Mouse (Mus musculus) MEL (cell line): ENCODE data around the gene Fxyd5. TPM values are rescaled to one million over a fixed set of nuclear protein-coding genes. Genes with fewer than 3 reads are reported as not detected.

Experiments
- DNase-seq: peaks from one replicate; pipeline ENCODE4 v3.0.0; 2011; ENCODE audit warnings: low read depth, low spot score
- H3K27ac ChIP-seq: 2 replicates; pipeline ENCODE4 v1.5.1; 2012; ENCODE audit warnings: low read depth, mild to moderate bottlenecking, control low read depth, low read length, moderate library complexity; ENCODE audit not compliant: control insufficient read depth
- H3K27me3 ChIP-seq, 2 experiments: fragments of 150-350 bp in 1 of 2; sonication (generic) in 1 of 2; 2 replicates each; pipeline ENCODE4 v1.6.1; 2012; ENCODE audit warnings: low read length in 2 of 2, mild to moderate bottlenecking in 2 of 2, improper control_type of control experiment in 1 of 2, moderate library complexity in 1 of 2; ENCODE audit not compliant: insufficient read depth in 2 of 2, control insufficient read depth in 1 of 2
- H3K36me3 ChIP-seq, 2 experiments: 2 replicates each; pipeline ENCODE4 v1.6.1; 2012 to 2014; ENCODE audit warnings: low read length in 2 of 2, improper control_type of control experiment in 1 of 2, inconsistent platforms in 1 of 2, mild to moderate bottlenecking in 1 of 2; ENCODE audit not compliant: insufficient read depth in 2 of 2, control insufficient read depth in 1 of 2
- H3K4me1 ChIP-seq, 2 experiments: fragments of 150-350 bp in 1 of 2; sonication (generic) in 1 of 2; 2 replicates each; pipeline ENCODE4 v1.6.1; 2012; ENCODE audit warnings: low read length in 2 of 2, improper control_type of control experiment in 1 of 2, mild to moderate bottlenecking in 1 of 2; ENCODE audit not compliant: insufficient read depth in 2 of 2, control insufficient read depth in 1 of 2
- H3K4me3 ChIP-seq, 2 experiments: fragments of 150-350 bp in 1 of 2; sonication (generic) in 1 of 2; 2 replicates each; pipeline ENCODE4 v1.5.1; 2012; ENCODE audit warnings: low read depth in 2 of 2, low read length in 2 of 2, mild to moderate bottlenecking in 2 of 2, moderate library complexity in 2 of 2, control low read depth in 1 of 2, improper control_type of control experiment in 1 of 2; ENCODE audit not compliant: control insufficient read depth in 1 of 2, insufficient read depth in 1 of 2
- H3K79me2 ChIP-seq: 2 replicates; pipeline ENCODE4 v1.6.1; 2012; ENCODE audit warnings: mild to moderate bottlenecking, low read length, moderate library complexity; ENCODE audit not compliant: control insufficient read depth, poor library complexity, insufficient read depth
- H3K9ac ChIP-seq: 2 replicates; pipeline ENCODE4 v1.6.1; 2012; ENCODE audit warnings: low read depth, mild to moderate bottlenecking, control low read depth, low read length, moderate library complexity; ENCODE audit not compliant: control insufficient read depth, poor library complexity, severe bottlenecking
- H3K9me3 ChIP-seq: fragments of 150-350 bp; sonication (generic); replicated peaks from 2 replicates; pipeline ENCODE4 v1.6.1; 2012; ENCODE audit warnings: mild to moderate bottlenecking, low read length, improper control_type of control experiment, moderate library complexity; ENCODE audit not compliant: insufficient read depth
- ELF1 ChIP-seq: IDR thresholded peaks from 2 replicates; pipeline ENCODE4 v1.6.1; 2014; ENCODE audit warnings: low read depth, mild to moderate bottlenecking, inconsistent platforms, low read length, improper control_type of control experiment, moderate library complexity
- EP300 ChIP-seq, 2 experiments: IDR thresholded peaks; 2 replicates each; pipeline ENCODE4 v1.6.1; 2011; ENCODE audit warnings: improper control_type of control experiment in 2 of 2, low read length in 2 of 2, low read depth in 1 of 2, mild to moderate bottlenecking in 1 of 2
- ETS1 ChIP-seq: IDR thresholded peaks from 2 replicates; pipeline ENCODE4 v1.6.1; 2012; ENCODE audit warnings: low read depth, mild to moderate bottlenecking, inconsistent platforms, low read length, improper control_type of control experiment, moderate library complexity
- GABPA ChIP-seq: IDR thresholded peaks from 2 replicates; pipeline ENCODE4 v1.6.1; 2012; ENCODE audit warnings: low read depth, mild to moderate bottlenecking, inconsistent platforms, low read length, improper control_type of control experiment, moderate library complexity
- HCFC1 ChIP-seq: IDR thresholded peaks from 2 replicates; pipeline ENCODE4 v1.6.1; 2012; ENCODE audit warnings: low read depth, mild to moderate bottlenecking, inconsistent platforms, low read length, improper control_type of control experiment, moderate library complexity
- KAT2A ChIP-seq: conservative IDR thresholded peaks from 2 replicates; pipeline ENCODE4 v1.6.1; 2012; ENCODE audit warnings: low read depth, low read length, improper control_type of control experiment, inconsistent platforms
- MAX ChIP-seq: IDR thresholded peaks from 2 replicates; pipeline ENCODE4 v1.6.1; 2011; ENCODE audit warnings: low read length, improper control_type of control experiment
- MXI1 ChIP-seq: IDR thresholded peaks from 2 replicates; pipeline ENCODE4 v1.6.1; 2011; ENCODE audit warnings: mild to moderate bottlenecking, low read depth, low read length, improper control_type of control experiment
- MYB ChIP-seq: IDR thresholded peaks from 2 replicates; pipeline ENCODE4 v1.6.1; 2011; ENCODE audit warnings: mild to moderate bottlenecking, low read depth, low read length, improper control_type of control experiment
- MYC ChIP-seq: IDR thresholded peaks from 2 replicates; pipeline ENCODE4 v1.6.1; 2011; ENCODE audit warnings: low read depth, mild to moderate bottlenecking, low read length, improper control_type of control experiment, moderate library complexity
- NRF1 ChIP-seq: IDR thresholded peaks from 2 replicates; pipeline ENCODE4 v1.6.1; 2014; ENCODE audit warnings: low read depth, mild to moderate bottlenecking, inconsistent platforms, low read length, improper control_type of control experiment, moderate library complexity; ENCODE audit not compliant: poor library complexity, insufficient read depth, severe bottlenecking
- POLR2AphosphoS2 ChIP-seq: IDR thresholded peaks from 2 replicates; pipeline ENCODE4 v1.6.1; 2011; ENCODE audit warnings: low read length, improper control_type of control experiment
- POLR2AphosphoS5 ChIP-seq: IDR thresholded peaks from 2 replicates; pipeline ENCODE4 v1.6.1; 2012; ENCODE audit warnings: low read depth, borderline replicate concordance, mild to moderate bottlenecking, inconsistent platforms, low read length, moderate library complexity, mixed read lengths
- RCOR1 ChIP-seq: IDR thresholded peaks from 2 replicates; pipeline ENCODE4 v1.6.1; 2012; ENCODE audit warnings: low read depth, mild to moderate bottlenecking, inconsistent platforms, low read length, improper control_type of control experiment
- SIN3A ChIP-seq: IDR thresholded peaks from 2 replicates; pipeline ENCODE4 v1.6.1; 2012; ENCODE audit warnings: low read length, improper control_type of control experiment, inconsistent platforms
- ZC3H11A ChIP-seq: IDR thresholded peaks from 2 replicates; pipeline ENCODE4 v1.6.1; 2012; ENCODE audit warnings: low read depth, mild to moderate bottlenecking, inconsistent platforms, low read length, improper control_type of control experiment
- ZKSCAN1 ChIP-seq: IDR thresholded peaks from 2 replicates; pipeline ENCODE4 v1.6.1; 2012; ENCODE audit warnings: low read depth, mild to moderate bottlenecking, inconsistent platforms, low read length, improper control_type of control experiment, moderate library complexity
- polyA plus RNA-seq, 2 experiments: library from polyadenylated mRNA; stranded (reverse) in 1 of 2; unstranded in 1 of 2; fragments of >175 nt in 1 of 2; fragments of >200 nt in 1 of 2; gene quantifications; 2 replicates each; pipeline versions ENCODE4 v1.2.1 to v1.2.4; 2012; ENCODE audit warnings: low replicate concordance in 2 of 2, low read depth in 1 of 2; ENCODE audit not compliant: insufficient read length in 2 of 2, insufficient read depth in 1 of 2, missing spikeins in 1 of 2
- total RNA-seq: library from RNA; depleted of rRNA; stranded (reverse); fragments of 300-350 nt; gene quantifications from 2 replicates; pipeline ENCODE4 v1.2.3, GENCODE M21; 2012; rRNA removed

The Fxyd5 gene
- total RNA-seq (38.6 and 39.4 TPM in 2 replicates), polyA plus RNA-seq (10 to 100 TPM in 1 of 2 experiments, not detected in 1; 57.5 TPM)

GRCm38 (mm10) chr7:31042431-31042910 lies at the start of gene Fxyd5:
Gene Fxyd5, minus strand, starts transcription at chr7:31042481.
- DNase-seq: no peak
- H3K27me3 ChIP-seq: no peaks in the 10 kb centered on the region
- TF ChIP-seq GABPA: no peak
- TF ChIP-seq MAX: no peak
- TF ChIP-seq RCOR1: no peak
- no peak for TF ChIP-seq MYC
- no peak for TF ChIP-seq ZC3H11A
- TF ChIP-seq HCFC1: no peak
- TF ChIP-seq EP300 (IDR thresholded peaks at IDR 0.05; ENCODE audit: low read depth in 1 of 2, low read length in 2 of 2): no peak
- no peak for TF ChIP-seq ETS1
- TF ChIP-seq NRF1: no peak
- no peak for TF ChIP-seq POLR2AphosphoS5
- H3K9me3 ChIP-seq: no peaks in the 10 kb centered on the region
- H3K9ac ChIP-seq: peak within 1 kb of the TSS; percentile 28
- peaks cover 2 to 23% of the 10 kb centered on the region in 2 experiments for H3K4me1 ChIP-seq
- H3K36me3 ChIP-seq: peaks cover 0 to 10% of the 10 kb centered on the region in 2 experiments; a peak in 2 of 4 replicates
- no peaks in the 10 kb centered on the region for H3K79me2 ChIP-seq
- peak within 1 kb of the TSS; percentile 32 to 35; a peak in 3 of 4 replicates for H3K4me3 ChIP-seq
- H3K27ac ChIP-seq: no peak within 1 kb of the TSS

- no peaks in the 10 kb centered on the region for H3K36me3 ChIP-seq
- TF ChIP-seq ZC3H11A: no peak
- no peak for TF ChIP-seq ZKSCAN1
- no peak for TF ChIP-seq POLR2AphosphoS2
- TF ChIP-seq ELF1: no peak
- no peak for TF ChIP-seq KAT2A
- TF ChIP-seq SIN3A: no peak
- TF ChIP-seq GABPA: no peak
- TF ChIP-seq MXI1: no peak
- TF ChIP-seq MAX: no peak
- no peak for TF ChIP-seq MYB
- no peaks in the 10 kb centered on the region for H3K79me2 ChIP-seq
- H3K27me3 ChIP-seq: peaks cover 0 to 2% of the 10 kb centered on the region in 2 experiments; a peak in 3 of 4 replicates
- DNase-seq: no peak
- no peaks in the 10 kb centered on the region for H3K4me1 ChIP-seq
- no peaks in the 10 kb centered on the region for H3K9me3 ChIP-seq
- no peak overlapping the region for H3K27ac ChIP-seq
- no peak overlapping the region for H3K4me3 ChIP-seq
- no peak overlapping the region for H3K9ac ChIP-seq
Measured at GRCm38 (mm10) chr7:31089721-31090120, 47.4 kb upstream of the Fxyd5 start.
